Mouse (Mus musculus) MEL (cell line): ENCODE measurements at regions not wholly inside any gene's neighbourhood (a gene's known extent, or its start where the extent isn't known, plus 50 kb on each side); places are given as distances from the start of the nearest gene placed in this dataset.

Source experiments
- CHD2 ChIP-seq: IDR thresholded peaks from 2 replicates; pipeline ENCODE4 v1.6.1; 2011; ENCODE audit warnings: low read length, improper control_type of control experiment
- CTCF ChIP-seq, 3 experiments: IDR thresholded peaks in 2 of 3; conservative IDR thresholded peaks in 1 of 3; 2 replicates each; pipeline ENCODE4 v1.5.1; 2011 to 2012; ENCODE audit warnings: low read length in 3 of 3, low read depth in 2 of 3, mild to moderate bottlenecking in 2 of 3, improper control_type of control experiment in 1 of 3, inconsistent platforms in 1 of 3, mixed read lengths in 1 of 3, moderate library complexity in 1 of 3; ENCODE audit not compliant: control insufficient read depth in 1 of 3, insufficient read depth in 1 of 3, poor library complexity in 1 of 3, severe bottlenecking in 1 of 3
- EP300 ChIP-seq, 2 experiments: IDR thresholded peaks; 2 replicates each; pipeline ENCODE4 v1.6.1; 2011; ENCODE audit warnings: improper control_type of control experiment in 2 of 2, low read length in 2 of 2, low read depth in 1 of 2, mild to moderate bottlenecking in 1 of 2
- GABPA ChIP-seq: IDR thresholded peaks from 2 replicates; pipeline ENCODE4 v1.6.1; 2012; ENCODE audit warnings: low read depth, mild to moderate bottlenecking, inconsistent platforms, low read length, improper control_type of control experiment, moderate library complexity
- TBP ChIP-seq: IDR thresholded peaks from 2 replicates; pipeline ENCODE4 v1.8.0; 2011; ENCODE audit warnings: low read depth, low read length, improper control_type of control experiment

DNA sequence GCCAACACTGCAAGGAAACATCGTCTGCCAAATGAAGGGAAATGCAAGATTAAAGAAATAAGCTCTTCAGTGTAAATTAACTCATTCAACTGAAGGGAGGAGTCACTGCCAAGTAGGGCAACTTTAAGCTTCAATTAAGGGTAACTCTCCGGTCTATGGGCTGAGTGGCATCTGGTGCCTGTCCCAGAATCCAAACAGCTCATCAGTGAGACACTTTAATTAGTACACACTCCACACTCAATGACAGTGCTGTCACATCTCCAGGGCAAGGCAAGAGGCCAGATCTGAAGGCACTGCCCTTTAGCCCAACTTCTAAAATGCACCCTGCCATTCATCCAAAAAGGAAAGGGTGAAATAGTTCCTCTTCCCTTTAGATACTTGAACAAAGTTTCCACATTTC, 549.3 kb upstream of the Jmjd1c start:
- TF ChIP-seq CHD2 (no peak), EP300 (IDR thresholded peaks at IDR 0.05; ENCODE audit: low read depth in 1 of 2, low read length in 2 of 2) (no peak), CTCF (IDR thresholded peaks at IDR 0.05 in 2 of 3, conservative IDR thresholded peaks at IDR 0.05 in 1 of 3; ENCODE audit: control insufficient read depth in 1 of 3, insufficient read depth in 1 of 3, low read depth in 2 of 3, low read length in 3 of 3, poor library complexity in 1 of 3, severe bottlenecking in 1 of 3) (no peak), GABPA (no peak), TBP (no peak)
